Mouse (Mus musculus) heart, embryonic 16.5 days (tissue): Measurements from ENCODE around the gene Gm20605. TPM values are rescaled to one million over a fixed set of nuclear protein-coding genes. Genes with fewer than 3 reads are reported as not detected.
"Not testable (repeated sequence)": the region's sequence is repeated elsewhere in the genome, so short reads cannot be mapped to it uniquely, and the experiment has no call there.

Source experiments
- ATAC-seq: fragments of 200-750 bp; cut with Nextera tagmentation; replicated peaks from 2 replicates; pipeline ENCODE4 v1.8.0; 2017; ENCODE audit warnings: moderate number of reproducible peaks; ENCODE audit not compliant: insufficient read depth, low FRiP score; ENCODE audit errors: extremely low read depth
- H3K27ac ChIP-seq: fragments of 300-500 bp; sonication (generic); 2 replicates; pipeline ENCODE4 v1.5.1; 2014; ENCODE audit warnings: mild to moderate bottlenecking, low read length, control low read depth, moderate library complexity
- H3K27me3 ChIP-seq: fragments of 300-500 bp; sonication (generic); 2 replicates; pipeline ENCODE4 v1.6.1; 2014; ENCODE audit warnings: low read length, mixed read lengths; ENCODE audit not compliant: control insufficient read depth, insufficient read depth
- H3K36me3 ChIP-seq: fragments of 300-500 bp; sonication (generic); 2 replicates; pipeline ENCODE4 v1.6.1; 2014; ENCODE audit not compliant: control insufficient read depth, insufficient read depth
- H3K4me1 ChIP-seq: fragments of 300-500 bp; sonication (generic); 2 replicates; pipeline ENCODE4 v1.6.1; 2014; ENCODE audit warnings: low read length, mixed read lengths; ENCODE audit not compliant: control insufficient read depth, insufficient read depth
- H3K4me2 ChIP-seq: fragments of 300-500 bp; sonication (generic); 2 replicates; pipeline ENCODE4 v1.6.1; 2014; ENCODE audit warnings: low read depth, mild to moderate bottlenecking, control low read depth, low read length
- H3K4me3 ChIP-seq: fragments of 300-500 bp; sonication (generic); 2 replicates; pipeline ENCODE4 v1.5.1; 2014; ENCODE audit warnings: mild to moderate bottlenecking, control low read depth, low read length
- H3K9ac ChIP-seq: fragments of 300-500 bp; sonication (generic); 2 replicates; pipeline ENCODE4 v1.6.1; 2014; ENCODE audit warnings: low read length, control low read depth
- H3K9me3 ChIP-seq: fragments of 300-500 bp; sonication (generic); replicated peaks from 2 replicates; pipeline ENCODE4 v1.6.1; 2016; ENCODE audit warnings: low read length; ENCODE audit not compliant: control insufficient read depth
- WGBS: fragments of 180-500 bp; shearing (Covaris S2); extraction: QIAGEN DNeasy Blood & Tissue Kit; methylation state at CpG from one replicate; pipeline ENCODE4 v1.1.7; 2014; 5-methylcytosine and 5-hydroxymethylcytosine counted together
- polyA plus RNA-seq: library from polyadenylated mRNA; unstranded; fragments of >200 nt; fragmentation: Nextera tagmentation; extraction: Ambion mirVana; gene quantifications from 2 replicates; pipeline ENCODE4 v1.2.1, GENCODE M21; 2015

The Gm20605 gene
- polyA plus RNA-seq, 1 experiment from 2014 or later = 12.5 TPM

- no peak overlapping the region; the same call in 1 of the 2 replicates for H3K4me2 ChIP-seq
- H3K27ac ChIP-seq = no peak overlapping the region
- no peak overlapping the region for H3K9ac ChIP-seq
- no peaks in the 10 kb centered on the region for H3K9me3 ChIP-seq
- peaks cover 30% of the 10 kb centered on the region for H3K4me1 ChIP-seq
- ATAC-seq = no peak
- no peaks in the 10 kb centered on the region for H3K27me3 ChIP-seq
- no peak overlapping the region for H3K4me3 ChIP-seq
- H3K36me3 ChIP-seq = peaks cover 8% of the 10 kb centered on the region
- WGBS = 66% methylated on average over 3 of the region's 3 CpGs
Observed at GRCm38 (mm10) chr5:137609292-137609691, 19.7 kb upstream of the Gm20605 start.

- H3K9me3 ChIP-seq = no peaks in the 10 kb centered on the region
- ATAC-seq = no peak
- peak overlapping the region; percentile 72; the same call in 1 of the 2 replicates for H3K9ac ChIP-seq
- H3K4me3 ChIP-seq = peak overlapping the region; percentile 36
- 48% methylated on average over 4 of the region's 4 CpGs for WGBS
- peak overlapping the region; percentile 63 for H3K4me2 ChIP-seq
- peak overlapping the region; percentile 94 for H3K27ac ChIP-seq
- H3K36me3 ChIP-seq = peaks cover 8% of the 10 kb centered on the region
- H3K27me3 ChIP-seq = no peaks in the 10 kb centered on the region
- peaks cover 30% of the 10 kb centered on the region for H3K4me1 ChIP-seq
Observed at GRCm38 (mm10) chr5:137610056-137610455, 18.9 kb upstream of the Gm20605 start.

GRCm38 (mm10) chr5:137610548-137611244 lies 18.3 kb upstream of the Gm20605 start:
- Histone ChIP-seq H3K4me1 (peaks cover 30% of the 10 kb centered on the region), H3K9me3 (no peaks in the 10 kb centered on the region), H3K9ac (peak overlapping the region; percentile 72), H3K36me3 (peaks cover 8% of the 10 kb centered on the region), H3K4me3 (peak overlapping the region; percentile 36), H3K4me2 (peak overlapping the region; percentile 63), H3K27ac (peak overlapping the region; percentile 94), H3K27me3 (no peaks in the 10 kb centered on the region)
- peak; percentile 73 for ATAC-seq
- WGBS = 7% methylated on average over 12 of the region's 12 CpGs

- 3% methylated on average over 6 of the region's 6 CpGs for WGBS
- ATAC-seq = peak; percentile 54
- Histone ChIP-seq H3K4me3 (peak overlapping the region; percentile 36), H3K36me3 (peaks cover 5% of the 10 kb centered on the region), H3K9ac (peak overlapping the region; percentile 72), H3K4me1 (peaks cover 30% of the 10 kb centered on the region), H3K27ac (peak overlapping the region; percentile 94), H3K9me3 (no peaks in the 10 kb centered on the region), H3K27me3 (no peaks in the 10 kb centered on the region), H3K4me2 (peak overlapping the region; percentile 63)
Observed at GRCm38 (mm10) chr5:137611245-137611602, 17.8 kb upstream of the Gm20605 start.

GRCm38 (mm10) chr5:137613076-137613475 lies 15.9 kb upstream of the Gm20605 start:
- ATAC-seq = no peak
- H3K36me3 ChIP-seq = no peaks in the 10 kb centered on the region
- H3K4me2 ChIP-seq = no peak overlapping the region
- no peak overlapping the region; the same call in 1 of the 2 replicates for H3K27ac ChIP-seq
- H3K27me3 ChIP-seq = no peaks in the 10 kb centered on the region
- no peak overlapping the region for H3K9ac ChIP-seq
- no peaks in the 10 kb centered on the region for H3K9me3 ChIP-seq
- H3K4me3 ChIP-seq = no peak overlapping the region
- 78% methylated on average over 5 of the region's 5 CpGs for WGBS
- H3K4me1 ChIP-seq = peaks cover 28% of the 10 kb centered on the region

- Histone ChIP-seq H3K4me2 (no peak within 1 kb of the TSS), H3K27me3 (no peaks in the 10 kb centered on the region), H3K4me1 (peaks cover 24% of the 10 kb centered on the region), H3K27ac (peak within 1 kb of the TSS; percentile 26; the same call in 1 of the 2 replicates), H3K9me3 (no peaks in the 10 kb centered on the region), H3K4me3 (no peak within 1 kb of the TSS), H3K36me3 (no peaks in the 10 kb centered on the region), H3K9ac (0 out of 2 replicates have a peak within 1 kb of the TSS, but pooled peaks have one; percentile 47)
- 27% methylated on average over 11 of the region's 11 CpGs for WGBS
- ATAC-seq = no peak
Observed at GRCm38 (mm10) chr5:137613550-137613949, 15.4 kb upstream of the Gm20605 start, which contains the start of gene Pcolce. Gene Pcolce, minus strand, starts transcription at chr5:137613784.

- WGBS = 83% methylated on average over 2 of the region's 2 CpGs
- not testable (repeated sequence) for H3K4me3 ChIP-seq, H3K9me3 ChIP-seq, H3K27me3 ChIP-seq, H3K9ac ChIP-seq, H3K27ac ChIP-seq, ATAC-seq, H3K36me3 ChIP-seq, H3K4me2 ChIP-seq
- H3K4me1 ChIP-seq = peaks cover 13% of the 10 kb centered on the region
Observed at GRCm38 (mm10) chr5:137614921-137615320, 14.1 kb upstream of the Gm20605 start.

GRCm38 (mm10) chr5:137615347-137615746 lies 13.6 kb upstream of the Gm20605 start:
- Histone ChIP-seq H3K9ac (no peak overlapping the region), H3K27ac (no peak overlapping the region), H3K9me3 (no peaks in the 10 kb centered on the region), H3K27me3 (no peaks in the 10 kb centered on the region), H3K4me3 (no peak overlapping the region), H3K4me2 (no peak overlapping the region), H3K36me3 (no peaks in the 10 kb centered on the region), H3K4me1 (peaks cover 11% of the 10 kb centered on the region)
- ATAC-seq = no peak
- 85% methylated on average over 7 of the region's 7 CpGs for WGBS

- H3K36me3 ChIP-seq = no peaks in the 10 kb centered on the region
- no peak overlapping the region for H3K9ac ChIP-seq
- H3K27me3 ChIP-seq = no peaks in the 10 kb centered on the region
- peaks cover 3% of the 10 kb centered on the region; the same call in 1 of the 2 replicates for H3K4me1 ChIP-seq
- H3K27ac ChIP-seq = no peak overlapping the region
- no peak overlapping the region for H3K4me3 ChIP-seq
- no peak for ATAC-seq
- WGBS = 70% methylated on average over 11 of the region's 11 CpGs
- no peak overlapping the region for H3K4me2 ChIP-seq
- no peaks in the 10 kb centered on the region for H3K9me3 ChIP-seq
Observed at GRCm38 (mm10) chr5:137623937-137624530, 4.9 kb upstream of the Gm20605 start.
